Mouse (Mus musculus): Measurements from ENCODE around the gene Pou6f1.

DNA sequence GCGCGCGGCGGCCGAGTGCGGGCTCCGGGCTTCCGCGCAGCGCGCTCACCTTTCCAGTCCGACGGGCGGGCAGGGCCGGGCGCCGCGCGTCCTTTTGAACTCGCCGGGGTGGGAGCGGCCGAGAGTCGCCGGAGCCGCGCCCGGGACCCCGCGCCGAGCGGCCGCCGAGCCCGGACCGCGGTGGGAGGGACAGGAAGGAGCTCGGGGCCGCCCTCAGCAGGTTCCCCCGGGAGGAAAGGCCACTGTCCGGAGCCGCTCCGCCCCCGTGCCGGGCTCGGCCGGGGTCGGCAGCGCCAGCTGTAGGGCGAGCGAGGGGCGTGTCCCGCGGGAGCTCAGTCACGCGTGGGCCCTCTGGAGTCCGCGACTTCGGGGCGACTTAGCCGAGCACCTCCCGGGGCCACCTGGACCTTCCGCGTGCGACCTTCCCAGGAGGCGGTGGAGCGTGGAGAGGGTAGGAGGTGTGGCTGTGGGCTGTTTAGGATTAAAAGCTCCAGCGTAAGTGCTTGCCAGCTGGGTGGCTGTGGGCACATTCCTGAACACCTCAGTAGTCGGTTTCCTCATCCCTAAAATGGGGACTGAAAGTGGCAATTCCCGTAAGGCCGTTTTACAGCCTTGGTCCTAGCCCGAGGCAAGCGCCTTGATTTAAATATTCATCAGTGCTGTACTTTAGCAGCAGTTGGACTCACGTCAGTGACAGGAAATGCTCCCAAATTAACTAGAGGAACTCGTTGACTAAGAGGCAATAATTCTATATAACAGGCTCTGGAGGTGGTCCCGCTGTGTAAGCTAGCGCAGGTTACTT is 37.1 kb upstream of the Pou6f1 start, which contains the start of gene Smagp:
- no peak for TF ChIP-seq CTCF (IDR thresholded peaks at IDR 0.05; ENCODE audit: low read depth, low read length)
- no peak for TF ChIP-seq POLR2A (IDR thresholded peaks at IDR 0.05; ENCODE audit: extremely low read depth, insufficient read depth, low read length)
